Mouse (Mus musculus) limb, embryonic 11.5 days (tissue): ENCODE measurements around the gene Ctsa. TPM values are rescaled to one million over a fixed set of nuclear protein-coding genes. Genes with fewer than 3 reads are reported as not detected.
A peak's percentile ranks its signal among the peaks of the same experiment; 100 is the strongest.
"Not testable (repeated sequence)": the region's sequence is repeated elsewhere in the genome, so short reads cannot be mapped to it uniquely, and the experiment has no call there.

Experiments used
- ATAC-seq: fragments of 200-750 bp; cut with Nextera tagmentation; 2 replicates; pipeline ENCODE4 v1.8.0; 2017; ENCODE audit warnings: low read depth; ENCODE audit not compliant: insufficient number of reproducible peaks, low FRiP score, low TSS enrichment
- DNase-seq: peaks from one replicate; pipeline ENCODE4 v3.0.0-alpha.2; 2015; ENCODE audit warnings: low spot score
- H3K27ac ChIP-seq: fragments of 300-500 bp; sonication (generic); replicated peaks from 2 replicates; pipeline ENCODE4 v1.5.1; 2014; ENCODE audit warnings: low read depth, mild to moderate bottlenecking, low read length
- H3K27me3 ChIP-seq: fragments of 300-500 bp; sonication (generic); 2 replicates; pipeline ENCODE4 v1.6.1; 2014; ENCODE audit warnings: mild to moderate bottlenecking, low read length, mixed read lengths; ENCODE audit not compliant: control insufficient read depth, insufficient read depth
- H3K36me3 ChIP-seq: fragments of 300-500 bp; sonication (generic); 2 replicates; pipeline ENCODE4 v1.6.1; 2014; ENCODE audit warnings: mild to moderate bottlenecking, low read length, moderate library complexity, mixed read lengths; ENCODE audit not compliant: control insufficient read depth, insufficient read depth
- H3K4me1 ChIP-seq: fragments of 300-500 bp; sonication (generic); 2 replicates; pipeline ENCODE4 v1.6.1; 2014; ENCODE audit warnings: low read length, mixed read lengths; ENCODE audit not compliant: control insufficient read depth, insufficient read depth
- H3K4me2 ChIP-seq: fragments of 300-500 bp; sonication (generic); 2 replicates; pipeline ENCODE4 v1.6.1; 2014; ENCODE audit warnings: low read depth, mild to moderate bottlenecking, moderate library complexity; ENCODE audit not compliant: severe bottlenecking
- H3K4me3 ChIP-seq: fragments of 300-500 bp; sonication (generic); 2 replicates; pipeline ENCODE4 v1.5.1; 2014; ENCODE audit warnings: low read depth, low read length
- H3K9ac ChIP-seq: fragments of 300-500 bp; sonication (generic); 2 replicates; pipeline ENCODE4 v1.6.1; 2014; ENCODE audit warnings: mild to moderate bottlenecking, low read length
- H3K9me3 ChIP-seq: fragments of 300-500 bp; sonication (generic); 2 replicates; pipeline ENCODE4 v1.6.1; 2016; ENCODE audit warnings: low read length; ENCODE audit not compliant: control insufficient read depth
- WGBS: fragments of 180-500 bp; shearing (Covaris S2); extraction: QIAGEN DNeasy Blood & Tissue Kit; methylation state at CpG from one replicate; pipeline ENCODE4 v1.1.7; 2014; 5-methylcytosine and 5-hydroxymethylcytosine counted together
- polyA plus RNA-seq: library from polyadenylated mRNA; unstranded; fragments of >200 nt; fragmentation: Nextera tagmentation; extraction: Ambion mirVana; gene quantifications from 2 replicates; pipeline ENCODE4 v1.2.1, GENCODE M21; 2014

The Ctsa gene
- polyA plus RNA-seq, 1 experiment from 2014 or later: 95.8 TPM

DNA sequence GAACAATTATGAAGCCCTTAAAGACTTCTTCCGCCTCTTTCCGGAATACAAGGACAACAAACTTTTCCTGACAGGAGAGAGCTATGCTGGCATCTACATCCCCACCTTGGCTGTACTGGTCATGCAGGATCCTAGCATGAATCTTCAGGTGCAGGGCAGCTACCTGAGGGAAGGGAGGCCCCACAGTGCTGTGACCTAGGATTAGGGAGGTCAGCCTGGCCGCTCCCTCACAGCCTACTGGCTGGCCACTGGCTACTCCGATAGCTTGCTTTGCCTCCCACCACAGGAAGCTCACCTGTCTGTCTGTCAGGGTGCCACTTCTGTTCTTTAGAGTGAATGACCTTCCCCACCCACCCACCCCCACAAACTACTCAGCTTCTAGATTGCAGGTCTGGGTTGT is 2.5 kb downstream of the Ctsa start:
- Histone ChIP-seq H3K4me1 (peaks cover 8% of the 10 kb centered on the region), H3K4me3 (no peak overlapping the region), H3K9ac (no peak overlapping the region), H3K4me2 (no peak overlapping the region), H3K9me3 (no peaks in the 10 kb centered on the region), H3K27ac (no peak overlapping the region), H3K36me3 (peaks cover 11% of the 10 kb centered on the region), H3K27me3 (no peaks in the 10 kb centered on the region)
- DNase-seq: no peak
- ATAC-seq: no peak
- WGBS: 97% methylated on average over 4 of the region's 4 CpGs

GRCm38 (mm10) chr2:164845782-164846181 is 13.1 kb downstream of the Ctsa start:
- ATAC-seq: no peak
- H3K4me1 ChIP-seq: no peaks in the 10 kb centered on the region
- 47% methylated on average over 3 of the region's 3 CpGs for whole genome bisulfite sequencing

DNA sequence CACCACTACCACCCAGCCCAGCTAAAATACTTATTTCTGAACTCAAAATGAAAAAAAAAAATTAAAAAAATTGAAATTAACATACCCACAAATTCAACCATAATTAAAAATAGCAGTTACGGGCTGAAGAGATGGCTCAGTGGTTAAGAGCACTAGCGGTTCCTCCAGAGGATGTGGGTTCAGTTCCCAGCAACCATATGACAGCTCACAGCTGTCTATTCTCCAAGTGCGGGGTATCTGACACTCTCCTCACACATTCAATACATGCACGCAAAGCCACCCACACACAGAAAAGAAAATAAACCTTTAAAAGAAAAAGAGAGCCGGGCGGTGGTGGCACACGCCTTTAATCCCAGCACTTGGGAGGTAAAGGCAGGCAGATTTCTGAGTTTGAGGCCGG is 17.4 kb downstream of the Ctsa start:
- no peak overlapping the region for H3K4me3 ChIP-seq
- H3K9ac ChIP-seq: no peak overlapping the region
- ATAC-seq: no peak
- H3K4me2 ChIP-seq: no peak overlapping the region
- no peaks in the 10 kb centered on the region for H3K36me3 ChIP-seq
- no peak overlapping the region for H3K27ac ChIP-seq
- no peaks in the 10 kb centered on the region for H3K9me3 ChIP-seq
- peaks cover 5% of the 10 kb centered on the region for H3K27me3 ChIP-seq
- no peak for DNase-seq
- 89% methylated on average over 8 of the region's 8 CpGs for WGBS
- H3K4me1 ChIP-seq: no peaks in the 10 kb centered on the region

More at GRCm38 (mm10) chr2:164845782-164846181, 13.1 kb downstream of the Ctsa start:
- no peaks in the 10 kb centered on the region for H3K9me3 ChIP-seq
- no peak overlapping the region for H3K27ac ChIP-seq
- H3K9ac ChIP-seq: no peak overlapping the region
- H3K4me3 ChIP-seq: no peak overlapping the region
- no peaks in the 10 kb centered on the region for H3K36me3 ChIP-seq
- no peak for DNase-seq
- no peaks in the 10 kb centered on the region for H3K27me3 ChIP-seq
- no peak overlapping the region for H3K4me2 ChIP-seq

GRCm38 (mm10) chr2:164855572-164855971 is 22.9 kb downstream of the Ctsa start:
- not testable (repeated sequence) for H3K4me3 ChIP-seq, H3K9ac ChIP-seq, DNase-seq, H3K9me3 ChIP-seq, ATAC-seq, H3K27ac ChIP-seq, H3K4me2 ChIP-seq, H3K36me3 ChIP-seq, H3K4me1 ChIP-seq
- peaks cover 35% of the 10 kb centered on the region for H3K27me3 ChIP-seq
- WGBS: 83% methylated on average over 5 of the region's 5 CpGs

- Histone ChIP-seq H3K4me2 (peak overlapping the region; percentile 78), H3K4me3 (peak overlapping the region; percentile 38), H3K36me3 (no peaks in the 10 kb centered on the region), H3K9ac (no peak overlapping the region), H3K4me1 (0 out of 2 replicates have a peak, but pooled peaks cover 5% of the 10 kb centered on the region), H3K27me3 (peaks cover 35% of the 10 kb centered on the region), H3K27ac (no peak overlapping the region), H3K9me3 (no peaks in the 10 kb centered on the region)
- ATAC-seq: no peak
- WGBS: 1% methylated on average over 42 of the region's 42 CpGs
- peak; percentile 53 for DNase-seq
Measured at GRCm38 (mm10) chr2:164856309-164857100, 23.8 kb downstream of the Ctsa start.

DNA sequence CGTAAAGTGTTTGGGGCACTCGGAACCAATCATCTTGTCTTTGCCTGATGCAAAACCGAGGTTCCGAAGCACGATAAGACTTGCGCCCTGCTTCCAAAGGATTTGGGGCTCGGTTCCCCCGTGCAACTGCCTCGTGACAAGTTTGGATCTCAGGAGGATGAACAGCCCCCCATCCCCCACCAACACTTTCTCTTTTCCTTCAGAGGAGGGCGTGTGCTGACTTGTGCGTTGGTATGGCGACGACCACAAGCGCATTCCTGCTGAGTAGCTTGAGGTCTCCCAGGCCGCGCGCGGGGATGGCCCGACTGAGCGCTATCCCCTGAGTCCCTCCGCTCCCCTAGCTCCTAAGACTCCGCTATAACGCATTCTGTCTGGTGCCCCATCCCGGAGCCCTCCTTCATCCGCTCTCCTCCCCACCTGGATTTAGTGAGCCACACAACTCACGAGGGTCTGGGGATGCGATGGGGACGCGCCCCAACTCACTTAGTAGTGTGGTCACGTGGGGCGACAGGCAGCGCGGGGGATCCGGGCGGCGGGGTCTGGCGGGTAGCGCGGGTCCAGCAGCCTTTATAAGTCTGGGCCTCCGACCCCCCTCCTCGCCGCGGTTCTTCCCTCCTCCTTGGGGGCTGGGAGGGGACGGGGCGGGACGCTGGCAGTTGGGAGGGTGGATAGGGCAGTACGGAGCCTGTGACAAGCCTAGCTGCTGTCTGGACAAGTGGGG is 24.6 kb downstream of the Ctsa start, which contains the start of gene Pltp:
Gene Pltp, minus strand, starts transcription at position 611 of the 721 bp plus-strand sequence.
- Histone ChIP-seq H3K36me3 (no peaks in the 10 kb centered on the region), H3K27me3 (peaks cover 35% of the 10 kb centered on the region), H3K4me2 (peak within 1 kb of the TSS; percentile 78), H3K9me3 (no peaks in the 10 kb centered on the region), H3K9ac (no peak within 1 kb of the TSS; the same call in 1 of the 2 replicates), H3K4me3 (peak within 1 kb of the TSS; percentile 38), H3K27ac (no peak within 1 kb of the TSS), H3K4me1 (0 out of 2 replicates have a peak, but pooled peaks cover 5% of the 10 kb centered on the region)
- under 1% methylated on average over 47 of the region's 47 CpGs for WGBS
- ATAC-seq (peak; percentile 42), DNase-seq (peak; percentile 77)

- ATAC-seq (no peak), DNase-seq (peak; percentile 45)
- H3K4me2 ChIP-seq: peak overlapping the region; percentile 78
- no peaks in the 10 kb centered on the region for H3K36me3 ChIP-seq
- WGBS: 2% methylated on average over 19 of the region's 19 CpGs
- peak overlapping the region; percentile 38 for H3K4me3 ChIP-seq
- no peak overlapping the region; the same call in 1 of the 2 replicates for H3K9ac ChIP-seq
- H3K9me3 ChIP-seq: no peaks in the 10 kb centered on the region
- no peak overlapping the region for H3K27ac ChIP-seq
- peaks cover 7% of the 10 kb centered on the region; the same call in 1 of the 2 replicates for H3K4me1 ChIP-seq
- peaks cover 35% of the 10 kb centered on the region for H3K27me3 ChIP-seq
Measured at GRCm38 (mm10) chr2:164857842-164858553, 25.3 kb downstream of the Ctsa start.

DNA sequence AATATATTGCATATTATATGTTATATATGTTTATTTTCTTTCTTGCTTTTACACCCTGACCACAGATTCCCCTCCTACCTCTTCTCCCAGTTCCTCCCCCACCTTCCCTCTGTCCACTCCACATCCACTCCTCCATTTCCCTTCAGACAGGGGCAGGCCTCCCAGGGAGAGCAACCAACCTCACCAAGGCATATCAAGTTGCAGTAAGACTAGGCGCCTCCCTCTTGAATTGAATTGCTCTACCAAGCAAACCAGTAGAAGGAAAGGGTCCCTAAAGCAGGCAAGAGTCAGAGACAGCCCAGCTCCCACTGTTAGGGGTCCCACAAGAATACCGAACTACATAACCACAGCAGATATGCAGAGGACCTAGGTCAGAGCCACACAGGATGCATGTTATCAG is 26.5 kb downstream of the Ctsa start:
- peaks cover 7% of the 10 kb centered on the region; the same call in 1 of the 2 replicates for H3K4me1 ChIP-seq
- DNase-seq (no peak), ATAC-seq (no peak)
- H3K4me2 ChIP-seq: no peak overlapping the region
- H3K36me3 ChIP-seq: no peaks in the 10 kb centered on the region
- H3K9me3 ChIP-seq: no peaks in the 10 kb centered on the region
- 46% methylated on average over 2 of the region's 2 CpGs for WGBS
- no peak overlapping the region for H3K27ac ChIP-seq
- no peak overlapping the region for H3K4me3 ChIP-seq
- H3K27me3 ChIP-seq: peaks cover 35% of the 10 kb centered on the region
- H3K9ac ChIP-seq: no peak overlapping the region
